Mouse (Mus musculus): ENCODE data around the gene Cramp1l. TPM values are rescaled to one million over a fixed set of nuclear protein-coding genes. Genes with fewer than 3 reads are reported as not detected.
"Not testable (repeated sequence)": the region's sequence is repeated elsewhere in the genome, so short reads cannot be mapped to it uniquely, and the experiment has no call there.

The Cramp1l gene
- polyA plus RNA-seq, 1 experiment from 2014 or later, result 6.3 TPM

DNA sequence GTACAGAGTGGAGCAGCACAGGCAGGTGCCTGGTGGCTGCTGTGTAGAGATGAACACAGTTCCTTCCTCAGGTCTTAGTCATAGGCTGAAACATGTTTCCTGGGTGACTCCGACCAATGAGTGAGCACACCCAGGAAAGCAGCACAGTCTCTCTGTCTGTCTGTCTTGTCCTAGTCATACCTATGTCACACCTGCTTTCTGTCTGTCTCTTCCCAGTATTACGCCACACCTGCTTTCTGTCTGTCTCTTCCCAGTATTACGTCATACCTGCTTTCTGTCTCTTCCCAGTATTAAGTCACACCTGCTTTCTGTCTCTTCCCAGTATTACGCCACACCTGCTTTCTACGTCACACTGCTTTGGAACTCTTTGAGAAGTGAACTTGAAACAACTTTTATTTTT, 67.4 kb downstream of the Cramp1l start:
- WGBS, result 95% methylated on average over 5 of the region's 5 CpGs
- Histone ChIP-seq H3K9me3 (no peaks in the 10 kb centered on the region), H3K36me3 (replicated peaks) (peaks cover 33% of the 10 kb centered on the region), H3K27me3 (replicated peaks) (no peaks in the 10 kb centered on the region), H3K4me3 (no peak overlapping the region), H3K4me1 (no peaks in the 10 kb centered on the region), H3K9ac (no peak overlapping the region), H3K4me2 (no peak overlapping the region), H3K27ac (no peak overlapping the region)
- ATAC-seq (replicated peaks), result no peak

DNA sequence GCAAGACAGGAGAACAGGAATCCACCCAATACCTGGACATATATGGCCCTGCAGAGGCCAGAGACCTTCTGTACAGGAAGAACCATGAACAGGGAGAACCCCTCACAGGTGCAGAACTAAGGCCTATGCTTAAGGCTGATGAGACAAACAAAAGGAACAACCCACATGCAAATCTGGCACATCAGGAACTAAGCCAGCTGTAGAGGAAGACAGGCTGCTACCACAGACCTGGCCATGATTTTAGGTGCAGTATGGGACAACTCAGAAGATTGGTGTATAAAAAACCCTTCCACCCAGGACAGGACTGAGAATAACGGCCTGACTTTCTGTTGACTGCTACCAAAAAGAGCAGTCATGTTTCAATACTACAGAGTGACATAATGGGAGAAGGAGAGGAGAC, 72.0 kb downstream of the Cramp1l start:
- not testable (repeated sequence) for H3K4me3 ChIP-seq; H3K9me3 ChIP-seq; H3K9ac ChIP-seq; H3K4me2 ChIP-seq; H3K4me1 ChIP-seq; H3K27ac ChIP-seq; ATAC-seq (replicated peaks); H3K27me3 ChIP-seq (replicated peaks)
- 83% methylated on average over 1 of the region's 1 CpGs for WGBS
- peaks cover 29% of the 10 kb centered on the region for H3K36me3 ChIP-seq (replicated peaks)

DNA sequence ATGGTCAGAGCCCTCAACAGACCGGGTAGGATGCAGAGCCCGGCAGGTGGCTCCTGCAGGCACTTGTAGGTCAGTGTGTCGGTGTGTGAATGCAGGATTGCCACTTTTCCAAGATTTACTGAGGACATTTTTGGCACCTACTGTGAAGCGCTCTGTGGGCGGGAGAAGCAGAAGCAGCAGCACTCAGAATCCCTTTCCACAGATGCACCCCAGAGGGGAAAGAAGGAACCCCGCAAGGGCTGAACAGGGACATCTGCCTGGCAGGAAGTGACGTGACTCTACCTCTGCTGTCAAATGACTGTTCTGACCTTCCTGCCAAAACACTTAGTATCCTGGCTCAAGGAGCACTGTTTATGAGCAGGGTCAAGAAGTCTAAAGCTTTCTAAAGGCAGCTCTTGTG, 72.6 kb downstream of the Cramp1l start:
- no peak overlapping the region for H3K27ac ChIP-seq
- no peak overlapping the region for H3K9ac ChIP-seq
- H3K4me3 ChIP-seq, result no peak overlapping the region
- H3K4me2 ChIP-seq, result no peak overlapping the region
- 86% methylated on average over 7 of the region's 7 CpGs for WGBS
- no peaks in the 10 kb centered on the region for H3K27me3 ChIP-seq (replicated peaks)
- no peak for ATAC-seq (replicated peaks)
- peaks cover 25% of the 10 kb centered on the region for H3K36me3 ChIP-seq (replicated peaks)
- H3K4me1 ChIP-seq, result no peaks in the 10 kb centered on the region
- no peaks in the 10 kb centered on the region for H3K9me3 ChIP-seq

DNA sequence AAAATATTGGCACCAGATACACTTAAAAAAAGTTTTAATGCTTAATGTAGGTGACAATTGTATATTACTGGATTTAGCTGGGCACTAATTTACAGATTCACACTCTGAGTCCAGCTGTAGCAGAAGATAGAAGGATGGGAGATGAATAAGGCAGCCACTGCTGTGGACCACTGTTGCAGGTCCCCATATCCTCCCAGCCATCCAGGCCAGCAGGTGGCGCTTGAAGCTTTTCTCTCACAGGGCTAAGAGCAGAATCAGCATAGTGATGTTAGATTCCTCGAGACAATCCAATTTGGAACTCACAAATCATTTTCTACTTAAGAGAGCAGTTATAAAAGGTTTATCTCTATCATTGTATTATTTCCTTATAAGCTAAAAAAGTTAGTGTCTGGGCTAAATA, 73.1 kb downstream of the Cramp1l start:
- not testable (repeated sequence) for H3K9me3 ChIP-seq; H3K27ac ChIP-seq; H3K4me1 ChIP-seq; H3K9ac ChIP-seq; H3K4me2 ChIP-seq; H3K4me3 ChIP-seq; H3K27me3 ChIP-seq (replicated peaks)
- 3% methylated on average over 2 of the region's 2 CpGs for WGBS
- ATAC-seq (replicated peaks), result 0 out of 2 replicates have a peak, but pooled peaks have one; percentile 62
- H3K36me3 ChIP-seq (replicated peaks), result peaks cover 19% of the 10 kb centered on the region

DNA sequence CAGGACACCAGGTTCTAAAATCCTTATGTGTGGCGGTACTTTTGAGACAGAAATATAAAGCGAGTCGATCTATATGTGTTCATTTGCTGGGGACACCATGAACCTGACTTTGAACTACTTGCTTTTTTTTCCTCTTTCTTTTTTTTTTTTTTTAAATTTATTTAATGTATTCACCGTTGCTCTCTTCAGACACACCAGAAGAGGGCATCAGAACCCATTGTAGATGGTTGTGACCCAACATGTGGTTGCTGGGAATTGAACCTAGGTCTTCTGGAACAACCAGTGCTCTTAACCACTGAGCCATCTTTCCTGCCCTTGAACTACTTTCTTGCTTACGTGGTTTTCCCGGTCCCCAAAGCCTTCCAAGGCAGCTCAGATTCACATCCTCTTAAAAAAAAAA, 78.3 kb downstream of the Cramp1l start:
- ATAC-seq (replicated peaks), result no peak

DNA sequence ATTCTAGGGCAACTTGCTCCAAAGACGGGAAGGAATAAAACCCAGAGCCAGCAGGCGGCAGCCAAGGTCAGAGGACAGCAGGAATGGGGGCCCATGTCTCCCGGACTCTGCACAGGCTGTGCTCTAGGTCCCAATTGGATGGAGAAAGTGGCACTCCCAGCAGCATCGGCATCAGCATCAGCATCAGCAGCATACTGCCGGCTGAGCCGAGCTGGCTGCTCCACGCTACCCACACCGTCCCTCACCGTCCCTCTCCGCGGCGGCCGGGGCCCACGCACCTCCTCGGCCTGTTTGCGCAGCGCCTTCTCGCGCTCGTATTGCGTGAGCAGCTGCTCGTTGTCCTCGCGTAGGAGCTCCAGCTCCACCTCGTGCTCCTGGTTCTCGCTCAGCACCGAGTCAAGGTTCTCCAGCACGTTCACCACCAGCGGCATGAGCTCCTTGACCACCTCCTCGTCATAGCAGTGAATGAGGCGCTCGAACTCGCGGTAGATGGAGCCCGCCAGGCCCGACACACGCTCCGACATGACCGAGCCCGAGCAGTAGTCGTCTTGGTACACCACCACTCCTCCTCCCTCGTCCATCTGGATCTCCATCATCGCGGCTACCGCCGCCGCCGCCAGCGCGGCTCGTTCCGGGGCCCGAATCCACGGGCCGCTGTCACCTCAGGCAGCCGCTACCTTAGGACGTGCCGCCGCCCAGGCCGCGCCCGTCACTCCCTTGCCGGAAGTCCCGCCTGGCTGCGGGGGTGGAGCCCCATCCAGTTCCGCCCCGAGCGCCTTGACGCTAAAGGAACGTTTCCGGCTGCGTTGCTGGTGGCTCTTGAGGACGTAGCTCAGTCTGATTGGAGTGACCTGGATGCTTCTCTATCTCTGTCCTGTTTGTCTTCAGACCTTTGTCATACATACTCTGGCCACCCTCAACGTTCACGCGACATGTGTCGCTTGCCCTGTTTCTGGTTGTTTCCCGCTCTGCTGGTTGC, 79.0 kb downstream of the Cramp1l start, which contains the start of gene Mapk8ip3:
TSS of gene Mapk8ip3 (minus strand) at position 719 of the 979 bp plus-strand sequence.
- Histone ChIP-seq H3K9ac (peak within 1 kb of the TSS; percentile 93), H3K4me1 (peaks cover 37% of the 10 kb centered on the region), H3K4me3 (peak within 1 kb of the TSS; percentile 77), H3K27ac (peak within 1 kb of the TSS; percentile 89), H3K27me3 (replicated peaks) (no peaks in the 10 kb centered on the region), H3K36me3 (replicated peaks) (no peaks in the 10 kb centered on the region), H3K4me2 (peak within 1 kb of the TSS; percentile 72), H3K9me3 (no peaks in the 10 kb centered on the region)
- ATAC-seq (replicated peaks), result peak; percentile 99
- under 1% methylated on average over 78 of the region's 78 CpGs for WGBS

More for the DNA sequence above, 78.3 kb downstream of the Cramp1l start:
- H3K27ac ChIP-seq, result peak overlapping the region; percentile 89
- H3K9me3 ChIP-seq, result no peaks in the 10 kb centered on the region
- H3K4me1 ChIP-seq, result peaks cover 37% of the 10 kb centered on the region
- peak overlapping the region; percentile 93 for H3K9ac ChIP-seq
- H3K4me3 ChIP-seq, result peak overlapping the region; percentile 77
- H3K4me2 ChIP-seq, result peak overlapping the region; percentile 72
- 47% methylated on average over 6 of the region's 6 CpGs for WGBS
- H3K27me3 ChIP-seq (replicated peaks), result no peaks in the 10 kb centered on the region
- no peaks in the 10 kb centered on the region for H3K36me3 ChIP-seq (replicated peaks)

DNA sequence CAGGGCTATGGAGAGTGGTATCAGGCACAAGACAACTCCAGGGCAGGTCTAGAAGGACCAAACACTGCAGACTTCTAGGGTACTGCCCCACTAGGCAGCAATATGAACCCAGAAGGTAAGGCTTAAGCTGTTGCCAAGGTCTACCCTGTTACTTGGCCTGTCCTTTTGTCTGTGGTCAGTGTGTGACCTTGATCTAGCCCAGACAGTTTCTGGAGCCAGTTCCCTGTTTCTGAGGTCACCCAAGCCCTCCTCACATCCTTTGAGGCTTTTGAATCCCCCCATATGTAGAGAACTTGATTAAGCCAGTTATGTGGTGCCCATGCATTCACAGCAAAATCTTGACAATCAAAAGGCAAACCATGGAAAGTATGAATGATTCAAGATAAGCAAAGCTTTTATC, 79.9 kb downstream of the Cramp1l start:
- peak overlapping the region; percentile 77 for H3K4me3 ChIP-seq
- no peaks in the 10 kb centered on the region for H3K36me3 ChIP-seq (replicated peaks)
- H3K27ac ChIP-seq, result no peak overlapping the region
- H3K9me3 ChIP-seq, result no peaks in the 10 kb centered on the region
- H3K4me2 ChIP-seq, result peak overlapping the region; percentile 72
- no peak for ATAC-seq (replicated peaks)
- peak overlapping the region; percentile 93 for H3K9ac ChIP-seq
- H3K4me1 ChIP-seq, result peaks cover 37% of the 10 kb centered on the region
- no peaks in the 10 kb centered on the region for H3K27me3 ChIP-seq (replicated peaks)

DNA sequence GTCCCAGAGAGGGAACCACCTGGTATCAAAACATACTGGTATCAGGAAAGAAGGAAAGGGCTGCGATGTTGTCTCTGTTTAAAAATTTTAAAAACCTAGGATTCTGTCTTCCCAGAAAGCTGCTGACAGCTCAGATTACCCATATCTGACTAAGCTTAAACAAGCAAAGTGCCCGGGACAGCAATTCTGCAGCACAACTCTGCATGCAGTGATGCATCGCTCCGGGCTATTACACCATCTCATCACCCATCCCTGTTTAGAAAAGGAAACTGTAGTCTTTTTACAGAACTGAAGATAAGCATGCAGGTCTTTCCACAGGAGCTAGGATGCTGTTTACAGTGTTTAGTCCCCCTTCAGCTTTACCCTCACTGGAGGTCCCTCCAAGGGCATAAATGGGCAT, 80.7 kb downstream of the Cramp1l start:
- H3K4me3 ChIP-seq, result peak overlapping the region; percentile 77; the same call in 1 of the 2 replicates
- no peak overlapping the region for H3K27ac ChIP-seq
- no peaks in the 10 kb centered on the region for H3K27me3 ChIP-seq (replicated peaks)
- H3K9me3 ChIP-seq, result no peaks in the 10 kb centered on the region
- H3K4me2 ChIP-seq, result peak overlapping the region; percentile 72
- peak overlapping the region; percentile 93 for H3K9ac ChIP-seq
- peaks cover 37% of the 10 kb centered on the region for H3K4me1 ChIP-seq
- WGBS, result 93% methylated on average over 4 of the region's 4 CpGs
- no peak for ATAC-seq (replicated peaks)
- H3K36me3 ChIP-seq (replicated peaks), result no peaks in the 10 kb centered on the region

DNA sequence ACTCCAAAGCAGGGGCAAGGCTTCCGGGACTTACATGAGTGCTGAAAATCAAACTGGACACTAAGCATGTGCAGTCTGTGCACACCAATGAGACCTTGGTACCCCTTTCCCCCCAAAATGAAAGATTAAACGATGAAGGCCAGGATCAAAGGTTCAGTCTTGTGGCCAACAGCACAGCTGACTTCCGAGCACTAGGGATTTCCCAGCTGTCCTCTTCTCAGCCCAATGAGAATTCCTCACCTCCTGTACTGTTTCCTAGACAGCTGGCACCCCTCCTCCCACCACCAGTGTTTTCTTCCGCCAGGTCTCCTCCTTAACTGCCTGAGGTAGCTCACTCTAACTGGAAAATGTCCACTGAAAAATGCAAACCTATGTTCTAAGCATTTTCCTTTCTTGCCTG, 82.4 kb downstream of the Cramp1l start:
- Histone ChIP-seq H3K27ac (no peak overlapping the region), H3K36me3 (replicated peaks) (0 out of 2 replicates have a peak, but pooled peaks cover 4% of the 10 kb centered on the region), H3K9me3 (no peaks in the 10 kb centered on the region), H3K9ac (no peak overlapping the region), H3K4me2 (no peak overlapping the region), H3K4me3 (no peak overlapping the region), H3K4me1 (peaks cover 42% of the 10 kb centered on the region), H3K27me3 (replicated peaks) (no peaks in the 10 kb centered on the region)
- WGBS, result 80% methylated on average over 4 of the region's 4 CpGs
- no peak for ATAC-seq (replicated peaks)

DNA sequence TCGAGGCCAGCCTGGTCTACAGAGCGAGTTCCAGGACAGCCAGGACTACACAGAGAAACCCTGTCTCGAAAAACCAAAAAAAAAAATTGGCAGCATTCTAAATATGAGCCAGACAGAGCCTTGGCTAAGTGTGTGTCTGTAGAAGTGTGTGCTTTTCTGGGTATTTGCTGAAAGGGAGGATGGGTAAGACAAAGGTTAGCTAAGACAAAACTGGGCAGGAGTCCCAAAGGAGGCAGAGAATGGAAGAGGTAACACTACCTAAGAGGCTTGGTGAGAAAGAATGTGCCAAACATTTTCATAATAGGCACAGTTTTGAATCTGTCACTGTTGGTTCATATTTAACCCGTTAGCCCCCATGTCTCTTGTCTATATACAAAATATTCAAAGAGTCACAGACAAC, 83.2 kb downstream of the Cramp1l start:
- 96% methylated on average over 4 of the region's 4 CpGs for whole genome bisulfite sequencing
- H3K4me1 ChIP-seq, result peaks cover 42% of the 10 kb centered on the region
- no peak for ATAC-seq (replicated peaks)
- no peak overlapping the region for H3K27ac ChIP-seq
- H3K4me3 ChIP-seq, result no peak overlapping the region
- H3K9me3 ChIP-seq, result no peaks in the 10 kb centered on the region
- H3K9ac ChIP-seq, result no peak overlapping the region
- H3K4me2 ChIP-seq, result no peak overlapping the region
- peaks cover 4% of the 10 kb centered on the region; the same call in 1 of the 2 replicates for H3K36me3 ChIP-seq (replicated peaks)
- no peaks in the 10 kb centered on the region for H3K27me3 ChIP-seq (replicated peaks)

DNA sequence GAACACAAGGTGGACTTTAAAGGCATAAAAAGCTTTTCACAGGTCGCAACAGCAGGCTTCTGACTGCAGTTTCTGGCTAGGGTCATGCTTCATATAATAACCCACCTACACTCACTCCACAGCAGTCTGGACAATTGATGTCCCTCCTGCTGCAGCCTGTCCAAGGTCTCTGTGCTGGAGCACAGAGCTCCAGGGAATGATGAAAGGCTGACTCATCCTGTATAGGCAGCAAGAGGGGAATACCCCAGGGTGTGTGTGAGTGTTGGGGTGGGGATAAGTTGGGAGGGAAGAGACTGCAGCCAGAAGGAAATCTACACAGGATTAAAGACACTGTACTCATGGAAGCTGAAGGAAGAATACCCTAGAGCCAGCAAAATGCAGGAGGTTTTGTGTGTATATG, 86.1 kb downstream of the Cramp1l start:
- H3K36me3 ChIP-seq (replicated peaks), result peaks cover 20% of the 10 kb centered on the region

DNA sequence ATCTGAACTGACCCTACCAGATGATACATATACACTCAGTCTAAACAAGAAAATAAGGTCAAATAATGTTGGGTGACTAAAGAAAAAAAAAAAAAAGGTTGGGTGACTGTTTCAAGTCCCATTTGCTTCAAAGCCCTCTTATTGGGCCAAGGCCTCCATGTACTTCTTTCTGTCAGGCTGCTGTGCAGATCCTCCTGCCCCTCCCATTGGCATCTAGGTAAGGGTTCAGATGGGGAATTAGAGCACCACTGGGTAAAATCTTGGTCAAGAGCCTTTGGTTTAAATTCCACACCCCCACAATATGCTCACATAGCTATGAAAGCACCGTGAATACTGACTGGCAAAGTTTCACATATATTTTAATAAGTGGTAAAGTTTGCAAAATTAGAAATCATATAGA, 92.3 kb downstream of the Cramp1l start:
- H3K4me2 ChIP-seq, result no peak overlapping the region
- WGBS, result 89% methylated on average over 1 of the region's 1 CpGs
- no peaks in the 10 kb centered on the region for H3K4me1 ChIP-seq
- H3K9me3 ChIP-seq, result no peaks in the 10 kb centered on the region
- H3K27me3 ChIP-seq (replicated peaks), result no peaks in the 10 kb centered on the region
- ATAC-seq (replicated peaks), result no peak
- H3K4me3 ChIP-seq, result no peak overlapping the region
- H3K36me3 ChIP-seq (replicated peaks), result peaks cover 72% of the 10 kb centered on the region
- no peak overlapping the region for H3K9ac ChIP-seq
- H3K27ac ChIP-seq, result no peak overlapping the region

More for the DNA sequence above, 86.1 kb downstream of the Cramp1l start:
- Histone ChIP-seq H3K27me3 (replicated peaks) (no peaks in the 10 kb centered on the region), H3K4me1 (peaks cover 22% of the 10 kb centered on the region), H3K9ac (no peak overlapping the region), H3K27ac (no peak overlapping the region), H3K4me2 (no peak overlapping the region), H3K9me3 (no peaks in the 10 kb centered on the region), H3K4me3 (no peak overlapping the region)
- 93% methylated on average over 1 of the region's 1 CpGs for WGBS
- no peak for ATAC-seq (replicated peaks)

DNA sequence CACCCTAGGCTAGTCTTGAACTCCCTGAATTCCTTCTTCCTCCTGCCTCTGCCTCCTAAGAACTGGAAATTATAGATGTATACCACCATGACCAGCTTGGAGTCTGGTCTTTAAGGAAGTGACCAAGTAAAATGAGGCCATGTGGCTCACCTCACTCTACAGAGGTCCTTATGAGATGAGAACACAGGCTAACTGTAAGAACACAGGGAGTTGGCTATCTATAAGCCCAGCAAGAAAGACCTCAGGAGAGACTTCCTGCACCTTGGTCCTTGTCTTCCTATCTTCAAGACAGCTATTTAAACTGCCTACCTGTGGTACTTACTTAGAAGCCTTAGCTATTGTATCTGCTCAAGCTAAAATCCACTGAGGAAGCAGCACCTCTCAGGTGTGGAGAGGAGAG, 101.6 kb downstream of the Cramp1l start:
- Histone ChIP-seq H3K27ac (no peak overlapping the region), H3K4me1 (no peaks in the 10 kb centered on the region), H3K36me3 (replicated peaks) (peaks cover 88% of the 10 kb centered on the region), H3K9ac (no peak overlapping the region), H3K4me3 (no peak overlapping the region), H3K4me2 (no peak overlapping the region), H3K27me3 (replicated peaks) (no peaks in the 10 kb centered on the region), H3K9me3 (no peaks in the 10 kb centered on the region)
- no peak for ATAC-seq (replicated peaks)

All from midbrain, embryonic 15.5 days (tissue).